Mouse (Mus musculus) kidney, adult 11 months (tissue): ENCODE measurements around the gene Ankrd13a.

ENCODE experiments used
- DNase-seq: peaks from one replicate; pipeline ENCODE4 v3.0.0; 2022

The Ankrd13a gene

DNA sequence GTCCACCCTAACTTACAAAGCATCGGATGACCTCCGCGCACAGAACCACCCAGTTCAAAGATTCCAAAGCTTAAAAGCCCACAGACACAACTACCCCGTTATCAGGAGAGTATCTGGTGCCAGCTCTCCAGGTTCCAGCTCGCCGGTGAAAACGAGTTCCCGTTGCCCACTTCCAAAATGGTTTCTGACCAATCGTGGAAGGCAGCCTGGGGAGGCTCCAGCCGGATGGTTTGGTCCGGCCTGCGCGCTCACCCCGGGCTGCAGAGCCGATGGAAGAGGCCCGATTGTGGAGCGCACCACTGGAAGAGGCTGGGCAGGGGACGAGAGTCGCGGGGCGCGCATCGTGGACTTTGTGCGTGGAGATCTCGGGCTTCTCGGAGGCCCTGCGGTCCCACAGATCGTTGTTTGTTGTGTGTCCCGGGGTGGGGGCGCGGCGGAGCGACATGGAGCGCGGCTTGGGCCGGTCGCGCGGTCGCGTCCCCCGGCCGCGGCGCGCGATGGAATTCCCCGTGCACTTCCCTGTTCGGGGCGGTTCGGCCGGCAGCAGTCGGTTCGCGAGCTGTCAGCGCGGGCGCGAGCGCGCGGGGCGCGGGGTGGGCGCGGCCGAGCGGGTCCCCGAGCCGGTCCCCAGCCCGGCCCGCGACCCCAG, at the start of gene Ankrd13a:
Ankrd13a (plus strand) TSS at position 275 of the 649 bp plus-strand sequence.
- peak; percentile 91 for DNase-seq

DNA sequence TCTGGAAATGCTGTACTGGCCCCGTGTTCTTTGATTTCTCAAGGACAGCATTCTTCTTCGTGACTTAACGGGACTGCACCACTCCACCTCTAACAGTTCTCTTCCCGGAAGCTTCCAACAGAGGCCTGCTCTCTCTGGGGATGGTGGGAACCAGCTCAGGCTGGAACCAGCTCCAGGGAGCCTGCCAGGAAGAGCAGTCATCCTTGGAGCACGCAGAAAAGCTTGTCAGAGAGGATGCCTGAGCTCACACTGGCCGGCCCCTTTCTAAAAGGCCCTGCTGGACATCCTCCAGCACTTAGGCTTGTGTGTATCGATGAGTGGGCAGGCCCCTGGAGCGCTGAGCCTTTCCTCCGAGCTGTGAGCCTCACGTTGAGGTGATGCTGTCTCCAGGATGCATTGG, 46.3 kb upstream of the Ankrd13a start:
- no peak for DNase-seq

DNA sequence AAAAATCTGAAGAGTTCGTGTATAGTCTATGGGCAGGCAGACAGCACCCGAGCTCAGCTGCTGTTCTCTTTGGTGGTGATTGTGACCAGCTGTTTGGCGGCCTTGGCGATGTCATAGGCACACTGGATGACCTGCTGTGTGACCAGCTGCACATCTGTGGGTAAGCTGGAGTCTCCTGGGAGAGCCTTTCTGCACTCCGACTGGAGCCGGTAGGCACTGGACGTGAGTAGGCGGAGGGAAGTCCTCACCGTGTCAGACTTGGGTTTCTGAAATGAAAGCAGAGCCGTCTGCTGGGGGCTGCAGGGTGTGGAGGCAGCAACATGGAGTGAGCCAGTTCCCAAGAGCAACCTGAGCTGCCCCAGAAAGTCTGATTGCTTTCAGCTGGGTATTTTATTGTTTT, 44.3 kb upstream of the Ankrd13a start:
- DNase-seq: no peak

DNA sequence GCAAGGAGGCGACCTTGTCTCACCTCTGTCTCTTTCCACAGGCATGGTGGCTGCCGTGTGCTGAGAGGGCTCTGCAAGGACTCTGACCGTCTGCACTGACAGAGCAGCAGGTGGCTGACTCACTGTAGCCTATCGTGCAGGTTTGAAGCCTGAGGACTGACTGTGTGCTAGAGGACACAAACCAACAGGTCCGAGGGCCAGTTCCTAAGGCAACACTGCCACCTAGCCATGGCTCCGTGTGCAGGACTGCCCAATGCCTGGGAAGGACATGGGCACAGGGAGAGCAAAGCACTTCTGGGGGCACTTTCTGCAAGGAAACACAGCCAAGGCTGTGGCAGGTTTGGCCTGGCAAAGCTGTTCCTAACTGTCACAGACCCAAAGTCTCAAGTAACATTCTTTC, 43.0 kb upstream of the Ankrd13a start:
- no peak for DNase-seq

DNA sequence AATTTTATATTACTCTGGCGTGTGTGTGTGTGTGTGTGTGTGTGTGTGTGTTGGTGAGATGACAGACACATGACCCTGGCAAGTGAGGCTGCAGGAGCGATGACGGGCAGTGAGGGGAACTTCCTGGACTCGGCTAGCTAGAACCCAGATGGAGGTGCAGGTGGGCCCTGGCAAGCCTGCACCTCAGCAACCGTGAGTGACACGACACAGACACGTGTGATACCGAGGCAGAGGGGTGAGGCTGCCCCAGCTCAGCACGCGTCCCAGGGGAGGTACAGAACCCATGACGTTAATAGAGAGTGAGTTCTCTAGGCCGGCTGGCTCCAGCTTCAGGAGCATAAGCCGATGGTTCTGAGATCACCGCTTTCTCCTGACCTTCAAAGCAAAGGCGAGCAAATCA, 42.5 kb upstream of the Ankrd13a start:
- DNase-seq: no peak

DNA sequence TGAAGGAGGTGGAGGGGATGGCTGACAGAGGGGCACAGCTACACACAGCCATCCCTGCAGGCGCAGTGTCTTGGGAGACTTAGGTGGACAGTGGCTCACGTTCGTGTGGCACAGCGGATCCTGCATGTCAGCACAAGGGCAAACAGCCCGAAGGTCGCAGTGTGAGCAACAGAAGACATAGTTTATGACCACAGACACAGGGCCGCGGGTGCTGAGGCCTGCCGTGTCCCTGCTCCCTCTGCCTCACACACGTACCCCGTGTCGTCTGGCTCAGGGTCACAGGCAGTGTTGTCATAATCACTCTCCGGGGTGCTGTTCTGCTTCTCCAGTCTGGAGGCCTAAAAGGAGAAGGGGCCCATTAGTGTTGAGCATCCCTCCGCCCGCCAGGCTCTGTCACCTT, 40.9 kb upstream of the Ankrd13a start:
- no peak for DNase-seq

DNA sequence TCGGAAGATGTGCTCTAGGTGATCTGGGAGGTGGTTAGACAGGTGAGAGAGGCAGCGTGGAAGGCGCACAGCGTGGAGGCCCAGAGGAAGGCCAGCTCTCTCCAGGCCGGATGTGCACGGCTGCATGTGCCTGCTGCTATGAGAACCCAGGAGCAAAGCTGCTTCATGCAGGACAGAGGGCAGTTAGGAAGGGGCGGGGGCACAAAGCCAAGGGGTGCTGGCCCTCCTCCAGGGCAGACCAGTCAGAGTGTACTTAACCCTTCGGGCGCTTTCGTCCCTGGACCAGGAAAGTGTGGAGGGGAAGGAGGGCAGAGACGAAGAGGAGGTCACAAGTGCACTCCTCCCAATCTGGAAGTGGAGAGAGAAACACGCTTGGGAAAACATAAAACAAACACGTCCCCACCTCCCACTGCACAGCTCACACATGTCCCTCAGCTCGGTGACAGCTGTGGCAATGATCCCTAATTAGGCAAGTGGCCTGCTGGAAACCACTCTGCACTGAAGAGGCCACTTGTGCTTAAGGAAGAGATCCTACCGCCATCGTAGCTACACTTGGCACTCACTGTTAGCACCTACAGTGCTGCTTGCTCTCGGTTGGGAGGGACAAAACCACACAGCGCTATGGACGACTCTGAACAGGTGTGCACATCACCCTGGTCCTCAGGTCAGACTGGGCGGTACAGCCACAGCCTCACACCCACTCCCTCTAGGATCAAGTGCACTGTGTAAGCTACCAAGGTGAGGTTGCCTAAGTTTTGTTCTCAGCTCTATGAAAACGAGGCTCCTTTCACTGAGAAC, 37.2 kb upstream of the Ankrd13a start:
- DNase-seq: no peak

DNA sequence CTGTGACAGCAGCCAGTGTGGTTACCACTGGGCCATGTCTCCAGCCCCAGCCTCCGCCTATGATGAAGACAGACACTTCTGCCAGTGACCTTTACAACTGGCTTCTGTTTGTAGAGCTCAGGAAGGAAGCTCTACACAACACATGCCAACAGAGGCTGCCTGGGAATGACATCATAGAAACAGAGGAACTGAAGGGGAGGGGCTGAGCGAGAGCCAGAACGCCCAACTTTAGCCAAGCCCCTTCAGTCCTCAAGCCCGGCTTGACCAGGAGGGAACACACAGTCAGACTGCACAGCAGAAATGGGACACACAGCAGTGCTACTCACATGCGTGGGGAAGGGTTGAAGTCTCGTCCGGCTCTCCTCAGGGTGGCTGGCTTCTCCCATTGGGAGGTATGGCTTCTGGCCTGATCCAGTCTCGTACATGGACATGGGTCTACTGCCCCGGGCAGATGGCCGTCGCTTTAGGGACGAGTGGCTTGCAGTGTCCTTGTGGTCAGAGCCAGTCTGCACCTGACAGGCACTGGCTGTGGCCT, 35.7 kb upstream of the Ankrd13a start:
- DNase-seq: peak; percentile 54

DNA sequence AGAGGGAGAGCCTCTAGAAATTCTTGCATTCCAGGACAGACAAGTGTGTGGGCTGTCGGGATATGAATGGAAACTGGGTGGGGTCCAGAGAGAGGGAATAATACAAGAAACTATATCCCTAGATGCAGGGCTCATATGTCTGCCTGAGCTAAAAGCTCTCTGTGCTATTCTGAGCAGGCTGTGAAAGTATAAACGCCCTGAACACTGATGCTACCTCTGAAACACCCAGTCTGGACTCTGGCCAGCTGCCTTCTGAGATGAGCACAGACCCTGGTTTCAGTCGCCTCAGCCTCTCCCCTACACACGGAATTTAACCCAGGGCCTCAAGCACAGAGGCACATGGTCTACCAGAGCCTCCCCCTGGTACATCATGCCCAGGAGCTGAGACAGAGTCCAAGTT, 33.9 kb upstream of the Ankrd13a start:
- DNase-seq: no peak

DNA sequence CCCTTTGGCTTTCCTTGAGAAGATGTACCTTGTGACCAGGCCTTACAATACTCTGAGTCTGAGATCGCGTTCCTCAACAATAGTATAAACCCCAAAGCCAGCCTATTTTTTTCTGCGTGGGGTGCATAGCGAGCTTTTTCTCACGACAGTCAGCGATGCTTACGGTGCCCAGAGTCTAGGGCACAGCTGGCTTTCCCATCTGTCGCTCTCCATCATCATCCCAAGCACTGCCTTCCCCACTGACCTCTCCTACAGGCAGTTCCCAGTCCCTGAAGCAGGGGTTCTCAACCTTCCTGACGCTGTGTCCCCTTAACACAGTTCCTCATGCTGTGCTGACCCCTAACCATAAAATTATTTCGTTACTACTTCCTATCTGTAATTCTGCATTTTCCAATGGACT, 31.9 kb upstream of the Ankrd13a start:
- no peak for DNase-seq

DNA sequence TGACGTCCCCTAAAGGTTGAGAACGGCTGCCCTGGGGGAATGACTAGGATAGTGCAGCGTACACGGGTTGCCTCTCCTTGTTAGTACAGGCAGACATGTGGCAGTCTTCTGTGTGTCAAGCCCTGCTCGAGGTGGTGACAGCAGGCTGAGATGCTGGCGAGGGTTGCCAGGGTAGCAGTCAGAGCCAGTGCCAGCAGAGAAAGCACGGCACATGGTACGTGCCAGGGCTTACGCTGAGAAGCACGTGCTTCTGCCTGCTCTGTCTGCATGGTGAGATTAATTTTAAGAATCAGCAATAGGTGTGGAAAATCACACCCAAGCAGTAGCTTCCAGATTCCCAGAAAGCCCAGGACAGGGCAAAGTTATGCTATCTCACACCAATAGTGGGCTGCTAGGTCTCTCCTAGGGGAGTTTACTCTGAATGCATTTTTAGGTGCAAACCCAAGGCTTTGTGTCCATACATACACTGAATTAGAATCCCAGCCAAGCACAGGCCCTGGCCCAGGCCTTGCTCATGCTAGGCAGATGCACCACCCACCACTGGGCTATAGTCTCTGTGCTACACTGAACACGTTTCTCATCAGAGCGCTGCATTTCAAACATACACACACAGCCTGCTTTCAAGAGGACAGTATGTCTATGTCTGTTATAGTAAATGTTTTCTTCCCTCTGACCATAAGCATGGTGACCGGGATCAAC, 31.3 kb upstream of the Ankrd13a start:
- DNase-seq: no peak

DNA sequence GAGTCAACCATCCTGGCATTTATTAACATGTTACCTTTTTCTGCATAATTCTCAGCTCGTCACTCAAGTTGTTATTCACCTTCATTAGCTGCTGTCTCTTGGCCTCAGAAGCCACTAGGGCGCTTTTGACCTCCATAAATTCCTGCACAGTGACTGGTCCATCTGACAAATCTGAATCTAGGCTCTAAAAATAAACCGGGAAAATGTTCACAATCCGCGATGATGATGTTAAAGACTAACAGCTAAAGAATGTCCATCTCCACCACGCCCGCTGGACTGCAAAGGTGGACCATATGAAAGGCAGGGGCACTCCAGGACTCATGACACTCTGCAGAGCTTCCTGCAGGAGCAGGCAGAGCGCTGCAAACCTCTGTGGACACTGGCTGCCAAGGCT, 30.8 kb upstream of the Ankrd13a start:
- DNase-seq: no peak

DNA sequence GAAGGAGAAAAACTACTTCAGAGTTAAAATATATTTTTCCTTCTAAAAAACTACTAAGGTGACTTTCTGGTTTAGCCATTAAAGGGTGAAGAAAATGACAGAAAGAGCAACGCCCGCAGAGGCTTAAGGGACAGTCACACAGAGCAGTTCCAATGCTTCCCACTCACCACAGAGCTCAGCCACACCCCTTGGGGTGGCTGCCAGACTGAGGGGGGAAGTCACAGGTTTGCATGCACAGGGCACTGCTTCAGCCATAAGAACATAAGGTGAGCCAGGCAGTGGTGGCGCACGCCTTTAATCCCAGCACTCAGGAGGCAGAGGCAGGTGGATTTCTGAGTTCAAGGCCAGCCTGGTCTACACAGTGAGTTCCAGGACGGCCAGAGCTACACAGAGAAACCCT, 28.9 kb upstream of the Ankrd13a start:
- DNase-seq: peak; percentile 27

DNA sequence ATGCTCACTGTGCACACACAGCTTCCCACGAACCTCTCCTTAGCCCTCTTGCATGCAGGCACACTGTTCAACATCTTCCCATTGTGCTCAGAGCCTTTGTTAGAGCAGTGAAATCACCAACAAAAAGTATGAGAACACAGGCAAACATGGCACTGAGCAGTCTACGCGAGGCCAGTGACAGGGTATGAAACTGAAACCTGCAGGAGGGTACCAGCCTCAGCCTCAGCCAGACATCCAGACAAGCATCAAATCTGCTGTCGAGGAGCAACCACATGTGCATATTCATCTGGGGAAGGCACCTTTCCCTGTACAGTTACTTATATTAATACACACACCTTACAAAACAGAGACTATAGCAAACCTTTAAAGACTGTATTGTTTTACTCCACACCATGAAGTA, 27.6 kb upstream of the Ankrd13a start:
- no peak for DNase-seq

DNA sequence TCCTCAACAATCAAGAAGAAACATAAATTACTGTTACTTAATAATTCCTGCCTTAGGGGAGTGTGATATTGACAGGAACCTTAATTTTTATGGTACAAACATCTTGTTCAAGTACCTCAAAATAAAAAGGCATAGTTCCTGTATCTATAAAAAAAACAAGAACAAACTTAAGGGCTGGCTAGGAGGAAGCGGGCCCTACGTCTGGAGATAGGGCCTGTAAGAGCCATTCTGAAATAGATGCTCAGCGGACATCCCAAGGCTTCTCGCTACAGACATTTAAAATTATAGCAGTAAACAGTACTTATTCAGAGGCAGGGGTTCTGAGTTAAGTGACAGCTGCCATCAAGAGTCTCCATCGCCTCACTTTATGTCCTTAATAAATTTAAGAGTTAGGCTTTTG, 27.0 kb upstream of the Ankrd13a start:
- DNase-seq: no peak

DNA sequence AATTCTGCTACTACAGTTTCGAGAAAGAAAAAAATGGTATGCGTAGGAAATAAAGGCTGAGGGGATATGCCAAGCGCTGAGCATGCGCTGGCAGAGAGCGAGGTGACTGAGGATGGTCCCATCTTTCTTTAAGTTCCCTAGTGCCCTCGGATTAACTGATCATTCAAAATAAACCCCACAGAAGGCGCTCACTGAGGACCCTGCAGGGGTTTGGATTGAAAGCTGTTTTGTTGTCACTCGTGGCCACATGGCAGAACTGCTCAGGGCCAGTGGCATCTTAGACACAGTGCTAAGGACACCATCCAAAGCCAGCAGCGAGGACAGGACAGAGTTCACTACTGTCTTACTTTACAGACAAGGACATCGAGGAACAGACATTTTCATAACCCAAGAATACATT, 24.2 kb upstream of the Ankrd13a start:
- DNase-seq: no peak

DNA sequence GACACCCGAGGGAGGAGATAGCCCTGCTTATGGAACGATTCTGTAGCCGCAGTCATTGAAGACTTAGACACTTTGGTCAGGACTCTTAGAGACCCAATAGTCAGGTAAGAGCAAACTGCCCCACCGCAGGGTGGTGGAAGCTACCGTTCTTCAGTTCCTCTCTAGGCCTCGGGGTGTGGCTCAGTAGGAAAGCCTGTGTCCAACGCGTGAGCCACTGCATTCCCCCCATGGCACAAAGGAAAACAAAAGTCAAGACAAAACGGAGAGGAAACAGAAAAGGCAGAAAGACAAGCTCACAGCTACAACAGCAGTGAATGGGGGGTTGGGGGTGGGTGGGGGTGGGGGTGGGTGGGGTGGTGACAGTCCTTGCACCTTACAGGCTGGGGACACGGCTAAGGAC, 22.1 kb upstream of the Ankrd13a start:
- DNase-seq: no peak

DNA sequence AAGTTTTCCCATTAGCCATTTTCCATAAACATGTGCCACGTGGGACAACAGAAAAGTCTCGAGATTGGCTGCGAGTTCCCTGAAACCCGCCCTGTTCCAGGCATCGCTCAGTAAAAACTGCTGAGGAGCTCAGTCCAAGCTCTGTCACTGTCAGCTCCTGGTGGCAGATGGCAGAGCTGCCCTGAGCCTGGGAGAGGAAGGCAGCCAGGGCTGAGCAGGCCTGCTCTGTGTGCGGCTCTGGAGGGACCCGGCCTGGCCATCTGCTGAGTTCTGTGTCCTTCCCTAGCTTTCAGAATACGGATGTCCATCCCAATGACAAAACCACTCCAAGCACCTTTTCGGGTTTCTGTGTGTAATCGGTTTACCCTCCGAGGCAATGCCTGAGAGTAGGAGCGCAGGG, 21.1 kb upstream of the Ankrd13a start:
- no peak for DNase-seq

DNA sequence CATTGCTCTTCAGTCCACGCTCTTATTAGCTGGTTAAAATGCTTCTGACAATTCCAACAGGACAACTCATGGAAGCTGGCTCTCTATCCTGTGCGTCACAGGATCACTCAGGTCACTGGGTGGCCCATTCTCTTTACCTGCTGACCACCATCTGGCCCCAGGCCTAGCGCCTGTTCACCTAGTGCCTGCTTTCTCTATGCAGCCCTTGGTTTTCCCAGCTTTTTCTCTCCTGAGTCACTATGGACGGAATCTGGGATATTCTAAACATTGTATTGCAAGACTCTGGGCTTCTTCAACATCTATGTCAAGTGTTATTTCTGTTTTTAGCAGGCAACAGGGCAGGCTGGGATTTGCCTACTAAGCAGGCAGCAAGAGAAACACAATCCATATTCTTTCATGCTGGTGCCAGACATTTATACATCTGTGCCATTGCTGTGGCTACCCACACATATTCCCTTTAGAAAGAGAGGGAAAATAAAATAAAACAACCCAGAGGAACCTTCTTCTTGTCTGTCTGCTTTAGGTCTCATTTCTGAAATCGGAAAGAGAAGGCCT, 14.9 kb upstream of the Ankrd13a start:
- DNase-seq: no peak

DNA sequence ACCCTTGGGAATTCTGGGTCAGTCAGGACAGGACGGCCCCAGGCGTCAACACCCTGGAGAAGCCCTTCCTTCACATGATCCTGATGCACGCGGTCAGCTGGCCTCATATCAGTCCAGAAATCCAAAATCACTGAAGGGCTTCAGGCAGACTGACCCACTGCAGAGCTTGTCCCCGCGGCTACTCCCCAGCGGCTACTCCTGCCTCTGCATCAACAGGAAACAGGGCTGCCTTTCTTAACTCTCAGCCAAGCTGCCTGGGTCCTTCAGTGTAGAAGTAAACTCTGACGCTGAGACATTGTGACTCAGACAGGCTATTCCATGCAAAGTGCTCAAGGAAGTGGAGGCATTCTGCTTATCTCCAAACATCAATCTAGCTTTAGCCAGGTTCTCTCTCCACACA, 12.5 kb upstream of the Ankrd13a start:
- DNase-seq: no peak

DNA sequence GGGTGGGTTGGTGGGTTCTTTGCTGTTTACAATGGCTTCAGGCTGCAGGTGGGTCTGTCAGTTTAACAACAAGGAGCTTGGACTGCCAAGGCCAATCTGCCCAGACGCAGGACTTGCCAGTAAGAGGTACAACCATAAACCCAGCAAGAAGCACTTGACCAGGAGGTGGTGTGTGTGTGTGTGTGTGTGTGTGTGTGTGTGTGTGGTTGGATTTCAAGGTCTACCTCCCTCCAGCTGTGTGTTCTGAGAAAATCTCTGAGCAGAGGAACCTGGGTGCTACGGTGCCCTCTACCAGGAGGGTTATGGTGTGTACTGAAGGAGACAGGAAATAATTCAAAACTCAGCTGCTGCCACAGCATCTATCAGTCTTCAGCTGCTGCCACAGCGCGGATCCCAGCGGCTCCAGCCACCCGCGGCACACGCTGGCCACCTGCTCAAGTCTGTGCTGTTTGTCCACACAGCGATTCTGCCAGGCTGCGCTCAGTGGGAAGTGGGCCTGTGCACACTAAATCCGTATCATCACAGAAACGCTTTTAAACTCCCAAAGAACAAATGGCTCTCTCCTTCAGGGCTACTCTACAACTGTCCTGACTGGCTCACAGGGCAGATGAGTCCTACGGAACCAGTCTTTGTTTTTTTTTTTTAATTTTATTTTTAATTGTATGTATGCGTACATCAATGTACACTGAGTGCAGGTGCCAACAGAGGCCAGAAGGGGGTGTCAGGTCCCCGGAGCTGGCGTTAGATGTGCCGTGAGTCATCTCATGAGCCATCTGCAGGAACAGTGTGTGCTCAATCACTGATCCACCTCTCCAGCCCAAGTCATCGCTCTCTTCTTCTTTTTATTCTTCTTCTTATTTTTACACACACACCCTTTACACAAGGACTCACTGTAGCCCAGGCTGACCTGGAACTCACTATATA, 9.4 kb upstream of the Ankrd13a start:
- no peak for DNase-seq

DNA sequence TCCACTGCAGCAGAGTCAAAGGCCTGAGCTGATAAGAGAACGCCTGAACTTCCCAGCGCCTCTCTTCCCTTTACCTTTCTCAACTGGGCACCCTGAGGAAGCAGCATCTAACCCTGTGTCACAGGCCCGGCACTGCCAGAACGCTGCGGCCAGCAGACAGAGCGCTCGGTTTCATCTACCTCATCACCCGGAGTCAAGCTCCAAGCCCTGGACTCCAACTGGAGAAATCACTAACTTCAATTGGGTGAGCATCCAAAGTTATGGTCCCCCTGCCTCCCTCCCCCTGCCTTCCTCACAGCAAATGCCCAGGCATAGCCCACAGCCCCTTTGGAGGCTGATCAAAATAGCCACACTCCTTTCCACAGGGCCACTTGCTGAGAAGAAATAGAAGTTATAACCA, 7.8 kb upstream of the Ankrd13a start:
- no peak for DNase-seq
